Mouse (Mus musculus) liver, embryonic 14.5 days (tissue): ENCODE results near the gene Sgip1. TPM values are rescaled to one million over a fixed set of nuclear protein-coding genes. Genes with fewer than 3 reads are reported as not detected.

ENCODE experiments used
- ATAC-seq: fragments of 200-750 bp; cut with Nextera tagmentation; 2 replicates; pipeline ENCODE4 v1.8.0; 2017; ENCODE audit warnings: moderate number of reproducible peaks, mild to moderate bottlenecking, moderate library complexity; ENCODE audit not compliant: insufficient read depth
- DNase-seq, 3 experiments: peaks; one replicate each; pipeline ENCODE4 v3.0.0-alpha.2; 2012 to 2013; ENCODE audit warnings: low read depth in 3 of 3, low spot score in 3 of 3
- H3K27ac ChIP-seq: fragments of 300-500 bp; sonication (generic); 2 replicates; pipeline ENCODE4 v1.5.1; 2014; ENCODE audit warnings: moderate library complexity, mild to moderate bottlenecking, control low read depth, inconsistent platforms
- H3K27me3 ChIP-seq: fragments of 300-500 bp; sonication (generic); 2 replicates; pipeline ENCODE4 v1.6.1; 2014; ENCODE audit warnings: mild to moderate bottlenecking, low read length, moderate library complexity; ENCODE audit not compliant: control insufficient read depth, insufficient read depth
- H3K36me3 ChIP-seq: fragments of 300-500 bp; sonication (generic); replicated peaks from 2 replicates; pipeline ENCODE4 v1.6.1; 2014; ENCODE audit warnings: low read depth; ENCODE audit not compliant: control insufficient read depth, insufficient read depth
- H3K4me1 ChIP-seq, 2 experiments: fragments of 200-500 bp in 1 of 2; fragments of 300-500 bp in 1 of 2; sonication (generic) in 1 of 2; replicated peaks; 2 replicates each; pipeline ENCODE4 v1.6.1; 2012 to 2014; ENCODE audit warnings: antibody characterized with exemption in 1 of 2, inconsistent platforms in 1 of 2, low read length in 1 of 2; ENCODE audit not compliant: control insufficient read depth in 2 of 2, insufficient read depth in 2 of 2
- H3K4me2 ChIP-seq: fragments of 300-500 bp; sonication (generic); 2 replicates; pipeline ENCODE4 v1.6.1; 2014; ENCODE audit warnings: low read depth, mild to moderate bottlenecking, control low read depth, moderate library complexity
- H3K4me3 ChIP-seq, 2 experiments: fragments of 200-500 bp in 1 of 2; fragments of 300-500 bp in 1 of 2; sonication (generic) in 1 of 2; 2 replicates each; pipeline ENCODE4 v1.5.1; 2012 to 2014; ENCODE audit warnings: low read depth in 2 of 2, low read length in 2 of 2, mild to moderate bottlenecking in 2 of 2, control low read depth in 1 of 2, inconsistent platforms in 1 of 2, moderate library complexity in 1 of 2; ENCODE audit not compliant: insufficient read depth in 1 of 2
- H3K9ac ChIP-seq: fragments of 300-500 bp; sonication (generic); replicated peaks from 2 replicates; pipeline ENCODE4 v1.6.1; 2014; ENCODE audit warnings: mild to moderate bottlenecking, control low read depth, moderate library complexity
- H3K9me3 ChIP-seq: fragments of 300-500 bp; sonication (generic); 2 replicates; pipeline ENCODE4 v1.6.1; 2016; ENCODE audit warnings: low read length, mixed read lengths; ENCODE audit not compliant: control insufficient read depth
- CTCF ChIP-seq: IDR thresholded peaks from 2 replicates; pipeline ENCODE4 v1.5.1; 2016; ENCODE audit warnings: antibody characterized with exemption, low read depth, control low read depth
- EP300 ChIP-seq: IDR thresholded peaks from 2 replicates; pipeline ENCODE4 v1.6.1; 2016; ENCODE audit warnings: antibody characterized with exemption, low read depth
- WGBS: fragments of 180-500 bp; shearing (Covaris S2); extraction: QIAGEN DNeasy Blood & Tissue Kit; methylation state at CpG from one replicate; pipeline ENCODE4 v1.1.7; 2014; ENCODE audit not compliant: insufficient replicate concordance; 5-methylcytosine and 5-hydroxymethylcytosine counted together
- polyA plus RNA-seq, 2 experiments: library from polyadenylated mRNA; depleted of rRNA in 1 of 2; stranded (reverse) in 1 of 2; unstranded in 1 of 2; fragments of >200 nt; fragmentation: Nextera tagmentation in 1 of 2; extraction: Ambion mirVana in 1 of 2; gene quantifications; 2 replicates each; pipeline versions ENCODE4 v1.2.1 to v1.2.3; 2012 to 2014

Gene Sgip1
- polyA plus RNA-seq, 2 experiments: 0.10 to 0.32 TPM

DNA sequence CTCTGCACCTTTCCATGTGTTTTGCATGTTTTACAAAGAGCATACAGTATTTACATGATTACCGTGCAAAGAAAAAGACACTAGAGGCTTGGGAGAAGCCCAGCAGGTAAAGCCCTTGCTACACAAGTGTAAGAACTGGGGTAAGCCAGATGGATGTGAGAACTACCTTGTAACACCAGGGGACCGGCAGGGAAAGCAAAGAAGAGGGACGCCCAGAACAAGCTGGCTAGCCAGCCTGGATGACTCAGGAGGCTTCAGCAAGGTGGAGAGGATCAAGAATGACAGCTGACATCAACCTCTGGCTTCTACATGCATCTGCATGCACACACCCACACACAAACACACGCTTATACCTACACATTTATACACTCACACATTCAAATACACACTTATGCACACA is 248.9 kb downstream of the Sgip1 start:
- TF ChIP-seq CTCF (no peak), EP300 (no peak)
- DNase-seq: no peak
- no peak for ATAC-seq
- H3K9ac ChIP-seq: no peak overlapping the region
- H3K27ac ChIP-seq: no peak overlapping the region
- no peak overlapping the region for H3K4me3 ChIP-seq
- no peaks in the 10 kb centered on the region for H3K9me3 ChIP-seq
- no peaks in the 10 kb centered on the region for H3K4me1 ChIP-seq
- no peaks in the 10 kb centered on the region for H3K27me3 ChIP-seq
- no peak overlapping the region for H3K4me2 ChIP-seq
- H3K36me3 ChIP-seq: no peaks in the 10 kb centered on the region
- whole genome bisulfite sequencing: 64% methylated on average over 4 of the region's 4 CpGs

DNA sequence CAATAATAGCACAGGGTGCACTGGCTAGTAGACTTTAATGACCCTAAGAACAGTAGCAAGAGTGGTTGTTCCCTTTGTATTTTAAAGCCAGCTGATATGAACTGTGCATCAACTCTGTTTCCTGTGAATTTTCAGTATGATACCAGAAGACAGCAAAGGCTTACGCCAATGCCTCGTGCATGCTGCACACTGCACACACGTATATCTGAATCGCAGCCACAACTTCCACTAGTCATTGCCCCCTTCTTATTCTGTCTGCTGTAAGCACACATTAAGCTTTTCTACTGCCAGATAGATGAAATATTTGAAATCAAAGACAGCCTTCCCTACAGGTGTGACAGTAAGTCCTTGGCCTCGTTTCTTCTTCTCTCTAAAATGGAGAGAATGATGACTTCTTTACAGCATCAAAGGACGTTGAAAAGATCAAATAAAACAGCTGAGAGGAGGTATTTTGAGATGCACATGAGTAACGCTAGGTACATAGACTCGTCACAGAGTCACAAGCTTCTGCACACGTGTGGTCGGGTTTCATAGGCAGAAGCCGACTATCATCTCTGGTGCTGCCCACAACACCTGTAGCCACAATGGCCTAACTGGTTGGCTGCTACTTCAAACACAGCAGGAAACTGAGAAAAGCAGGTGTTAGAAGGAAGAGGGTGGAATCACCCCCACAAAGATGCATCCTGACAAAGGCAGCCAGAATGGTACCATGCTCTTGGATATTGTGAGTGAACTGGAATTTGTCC is 249.7 kb downstream of the Sgip1 start:
- Histone ChIP-seq H3K36me3 (no peaks in the 10 kb centered on the region), H3K4me2 (no peak overlapping the region), H3K9ac (no peak overlapping the region), H3K4me1 (no peaks in the 10 kb centered on the region), H3K27ac (no peak overlapping the region), H3K4me3 (no peak overlapping the region), H3K9me3 (no peaks in the 10 kb centered on the region), H3K27me3 (no peaks in the 10 kb centered on the region)
- no peak for ATAC-seq
- 66% methylated on average over 11 of the region's 11 CpGs for WGBS
- no peak for TF ChIP-seq CTCF
- no peak for TF ChIP-seq EP300
- no peak for DNase-seq

DNA sequence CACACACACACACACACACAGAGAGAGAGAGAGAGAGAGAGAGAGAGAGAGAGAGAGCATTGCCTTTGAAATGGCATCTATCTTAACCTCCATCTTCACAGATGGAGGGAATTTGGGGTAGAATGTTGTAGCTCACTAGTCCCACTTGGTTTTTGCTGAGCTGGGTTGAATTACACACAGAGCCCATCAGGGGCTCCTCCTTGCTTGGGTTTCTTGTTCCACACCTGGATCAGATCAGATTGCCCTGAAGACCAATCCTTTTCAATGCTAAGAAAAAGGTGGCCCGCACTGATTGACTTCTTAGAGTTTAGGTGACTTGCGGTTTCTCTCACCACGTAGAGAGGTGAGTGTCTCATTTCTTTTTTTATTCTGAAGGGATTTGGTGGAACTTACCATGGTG is 250.6 kb downstream of the Sgip1 start:
- H3K36me3 ChIP-seq: no peaks in the 10 kb centered on the region
- TF ChIP-seq CTCF: no peak
- no peak for TF ChIP-seq EP300
- ATAC-seq (no peak), DNase-seq (no peak)
- no peaks in the 10 kb centered on the region for H3K4me1 ChIP-seq
- H3K27me3 ChIP-seq: no peaks in the 10 kb centered on the region
- 72% methylated on average over 3 of the region's 3 CpGs for WGBS
- no peaks in the 10 kb centered on the region for H3K9me3 ChIP-seq
- no peak overlapping the region for H3K4me2 ChIP-seq
- H3K9ac ChIP-seq: no peak overlapping the region
- H3K4me3 ChIP-seq: no peak overlapping the region
- no peak overlapping the region for H3K27ac ChIP-seq

DNA sequence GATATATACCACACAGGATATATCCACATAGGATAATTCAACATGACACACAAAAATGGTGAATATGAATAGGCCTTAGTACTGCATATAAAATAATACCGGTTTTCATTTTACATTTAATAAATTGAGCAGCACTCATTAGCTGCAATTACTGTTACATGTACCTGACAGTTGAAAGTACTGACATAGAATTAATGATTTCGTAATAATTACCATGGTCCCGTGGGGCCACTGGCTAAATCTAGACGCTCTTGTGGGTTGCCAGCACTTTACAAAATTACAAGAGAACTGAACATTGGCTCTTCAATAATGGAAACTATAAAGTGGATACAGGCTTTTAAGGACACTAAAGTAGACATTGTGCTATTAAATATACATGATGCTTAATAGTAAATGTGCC is 263.6 kb downstream of the Sgip1 start:
- TF ChIP-seq CTCF: no peak
- no peak for TF ChIP-seq EP300
- H3K4me1 ChIP-seq: peaks cover 0 to 5% of the 10 kb centered on the region in 2 experiments; a peak in 1 of 4 replicates
- no peaks in the 10 kb centered on the region for H3K9me3 ChIP-seq
- H3K27ac ChIP-seq: no peak overlapping the region
- H3K4me2 ChIP-seq: no peak overlapping the region
- H3K36me3 ChIP-seq: no peaks in the 10 kb centered on the region
- no peak for DNase-seq
- WGBS: 72% methylated on average over 4 of the region's 4 CpGs
- H3K4me3 ChIP-seq: no peak overlapping the region
- H3K9ac ChIP-seq: no peak overlapping the region
- no peak for ATAC-seq
- H3K27me3 ChIP-seq: no peaks in the 10 kb centered on the region

DNA sequence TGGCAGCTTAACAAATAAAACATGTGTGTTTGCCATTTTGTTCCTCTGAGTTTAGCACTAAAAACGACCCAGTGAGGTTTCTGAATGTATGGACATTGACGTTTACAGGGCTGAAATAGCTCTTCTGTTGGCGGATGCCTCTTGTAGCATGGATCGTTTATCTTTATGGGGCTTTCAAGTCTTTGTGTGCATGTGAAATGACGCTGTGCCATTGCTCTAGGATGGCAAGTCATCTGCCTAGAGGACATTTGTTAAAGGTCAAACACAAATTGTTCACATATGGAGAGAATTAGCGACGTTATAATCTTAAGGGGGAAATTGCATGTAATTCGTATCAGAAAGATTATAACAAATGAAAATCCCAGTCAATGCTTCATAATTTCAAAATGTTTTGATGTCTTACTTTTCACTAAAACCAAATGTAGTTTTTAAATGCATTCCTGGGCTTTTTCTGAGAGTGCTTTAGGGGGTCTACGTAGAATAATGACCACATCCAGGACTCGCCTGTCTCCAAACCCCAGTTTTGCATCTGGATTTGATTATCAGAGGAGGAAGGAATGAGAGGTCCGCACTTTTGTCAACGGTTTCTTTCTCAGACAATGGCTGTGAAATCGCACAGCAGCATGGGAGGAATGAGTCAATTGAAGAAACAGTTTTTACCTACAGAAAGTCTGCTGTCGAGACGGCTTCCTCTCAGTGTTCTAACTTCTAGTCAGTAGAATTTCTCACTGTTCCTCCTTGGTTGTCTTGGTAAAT is 264.3 kb downstream of the Sgip1 start:
- H3K36me3 ChIP-seq: no peaks in the 10 kb centered on the region
- H3K9ac ChIP-seq: no peak overlapping the region
- H3K4me3 ChIP-seq: no peak overlapping the region
- no peak for DNase-seq
- no peaks in the 10 kb centered on the region for H3K27me3 ChIP-seq
- no peak for TF ChIP-seq EP300
- no peak for TF ChIP-seq CTCF
- no peak overlapping the region for H3K27ac ChIP-seq
- ATAC-seq: no peak
- peaks cover 0 to 5% of the 10 kb centered on the region in 2 experiments; a peak in 1 of 4 replicates for H3K4me1 ChIP-seq
- H3K9me3 ChIP-seq: no peaks in the 10 kb centered on the region
- WGBS: 61% methylated on average over 15 of the region's 15 CpGs
- H3K4me2 ChIP-seq: no peak overlapping the region
